Mouse (Mus musculus) monocyte, adult 59 days (primary cell): ENCODE data around the gene Cacnb1. TPM values are rescaled to one million over a fixed set of nuclear protein-coding genes. Genes with fewer than 3 reads are reported as not detected.

Source experiments
- total RNA-seq, 2 experiments: library from RNA; stranded (reverse); gene quantifications; one replicate each; pipeline ENCODE4 v1.2.4; 2023

Cacnb1 gene
- 10 to 100 TPM; 10.6 to 12.4 TPM for total RNA-seq

GRCm38 (mm10) chr11:98022555-98023371 is at the start of gene Cacnb1:
Gene Cacnb1, minus strand, starts transcription at chr11:98023034.

GRCm38 (mm10) chr11:98052989-98053834 is 30.4 kb upstream of the Cacnb1 start, which contains the start of gene Stac2:
Gene Stac2, minus strand, starts transcription at chr11:98053462.

GRCm38 (mm10) chr11:98026570-98027296 is 3.9 kb upstream of the Cacnb1 start, which contains the start of gene Rpl19:
Gene Rpl19, plus strand, starts transcription at chr11:98026710.

GRCm38 (mm10) chr11:97995564-97996288 is 27.1 kb downstream of the Cacnb1 start, which contains the start of gene Arl5c:
Gene Arl5c, minus strand, starts transcription at chr11:97996181.

GRCm38 (mm10) chr11:97985727-97986677 is 36.8 kb downstream of the Cacnb1 start, which contains the start of gene Plxdc1:
Gene Plxdc1, minus strand, starts transcription at chr11:97986444.

Other genes starting within 250 kb of the Cacnb1 start
- not detected for gene 1700001P01Rik, start 247.1 kb downstream of the Cacnb1 start, total RNA-seq
- gene Rpl23, start 240.6 kb downstream of the Cacnb1 start, total RNA-seq = 1,000 to 10,000 TPM; 1,105 to 1,260 TPM
- gene Lasp1, start 224.0 kb downstream of the Cacnb1 start, total RNA-seq = 100 to 1,000 TPM; 164 to 170 TPM
- gene B230217C12Rik, start 182.3 kb downstream of the Cacnb1 start, total RNA-seq = 1 to 10 TPM; 1.0 to 1.5 TPM
- gene Fbxo47, start 138.9 kb downstream of the Cacnb1 start, total RNA-seq = under 1 TPM; 0.24 to 0.27 TPM
- gene Plxdc1, start 36.6 kb downstream of the Cacnb1 start, total RNA-seq = 10 to 100 TPM; 31.5 to 33.8 TPM
- 100 to 1,000 TPM; 183 to 189 TPM for gene Arl5c, start 26.9 kb downstream of the Cacnb1 start, total RNA-seq
- gene Rpl19, start 3.7 kb upstream of the Cacnb1 start, total RNA-seq = 1,000 to 10,000 TPM; 1,341 to 1,476 TPM
- under 1 TPM in 1 of 2 experiments, not detected in 1; 0.16 TPM for gene Stac2, start 30.4 kb upstream of the Cacnb1 start, total RNA-seq
- 10 to 100 TPM; 45.8 to 48.2 TPM for gene Fbxl20, start 127.4 kb upstream of the Cacnb1 start, total RNA-seq
- gene Med1, start 170.3 kb upstream of the Cacnb1 start, total RNA-seq = 10 to 100 TPM; 48.0 to 52.5 TPM
- 10 to 100 TPM; 71.2 to 74.7 TPM for gene Cdk12, start 180.0 kb upstream of the Cacnb1 start, total RNA-seq